Mouse (Mus musculus): Measurements from ENCODE around the gene Ceacam9. TPM values are rescaled to one million over a fixed set of nuclear protein-coding genes. Genes with fewer than 3 reads are reported as not detected.
"Not testable (repeated sequence)": the region's sequence is repeated elsewhere in the genome, so short reads cannot be mapped to it uniquely, and the experiment has no call there.

Ceacam9 gene
- total and polyA plus RNA-seq, 2 experiments from 2014 or later: 0.68 TPM; not detected in 1

- Histone ChIP-seq H3K9me3 (ENCODE audit: low read length) (no peaks in the 10 kb centered on the region), H3K4me1 (ENCODE audit: insufficient read depth, low read length) (no peaks in the 10 kb centered on the region), H3K36me3 (ENCODE audit: insufficient read depth, low read length) (no peaks in the 10 kb centered on the region), H3K9ac (replicated peaks; ENCODE audit: low read length) (no peak overlapping the region), H3K27me3 (ENCODE audit: insufficient read depth, low read length) (no peaks in the 10 kb centered on the region), H3K27ac (no peak overlapping the region), H3K4me3 (ENCODE audit: low read length) (no peak overlapping the region), H3K4me2 (ENCODE audit: low read depth, low read length) (no peak overlapping the region)
- no peak for DNase-seq (ENCODE audit: low spot score)
- WGBS: 55% methylated on average over 2 of the region's 2 CpGs
- peak; percentile 37 for TF ChIP-seq CTCF (IDR thresholded peaks at IDR 0.05; ENCODE audit: low read depth)
- no peak for ATAC-seq
Measured at GRCm38 (mm10) chr7:16699042-16699441, 22.7 kb upstream of the Ceacam9 start.

GRCm38 (mm10) chr7:16700583-16700982 is 21.1 kb upstream of the Ceacam9 start:
- no peaks in the 10 kb centered on the region for H3K36me3 ChIP-seq (ENCODE audit: insufficient read depth, low read length)

GRCm38 (mm10) chr7:16706385-16706784 is 15.3 kb upstream of the Ceacam9 start:
- Histone ChIP-seq H3K36me3 (ENCODE audit: insufficient read depth, low read length) (no peaks in the 10 kb centered on the region), H3K9me3 (ENCODE audit: low read length) (no peaks in the 10 kb centered on the region)

More at GRCm38 (mm10) chr7:16700583-16700982, 21.1 kb upstream of the Ceacam9 start:
- ATAC-seq (no peak), DNase-seq (ENCODE audit: low spot score) (no peak)
- Histone ChIP-seq H3K27ac (no peak overlapping the region), H3K4me1 (ENCODE audit: insufficient read depth, low read length) (no peaks in the 10 kb centered on the region), H3K27me3 (ENCODE audit: insufficient read depth, low read length) (no peaks in the 10 kb centered on the region), H3K4me3 (ENCODE audit: low read length) (no peak overlapping the region), H3K9me3 (ENCODE audit: low read length) (no peaks in the 10 kb centered on the region), H3K4me2 (ENCODE audit: low read depth, low read length) (no peak overlapping the region), H3K9ac (replicated peaks; ENCODE audit: low read length) (no peak overlapping the region)
- WGBS: 77% methylated on average over 5 of the region's 5 CpGs
- TF ChIP-seq CTCF (IDR thresholded peaks at IDR 0.05; ENCODE audit: low read depth): no peak

GRCm38 (mm10) chr7:16708244-16708643 is 13.5 kb upstream of the Ceacam9 start:
- no peaks in the 10 kb centered on the region for H3K4me1 ChIP-seq (ENCODE audit: insufficient read depth, low read length)
- WGBS: 38% methylated on average over 9 of the region's 9 CpGs

More at GRCm38 (mm10) chr7:16706385-16706784, 15.3 kb upstream of the Ceacam9 start:
- Histone ChIP-seq H3K9ac (replicated peaks; ENCODE audit: low read length) (no peak overlapping the region), H3K27me3 (ENCODE audit: insufficient read depth, low read length) (no peaks in the 10 kb centered on the region), H3K27ac (no peak overlapping the region), H3K4me1 (ENCODE audit: insufficient read depth, low read length) (no peaks in the 10 kb centered on the region), H3K4me3 (ENCODE audit: low read length) (no peak overlapping the region), H3K4me2 (ENCODE audit: low read depth, low read length) (no peak overlapping the region)
- 70% methylated on average over 9 of the region's 9 CpGs for WGBS
- ATAC-seq: no peak
- no peak for TF ChIP-seq CTCF (IDR thresholded peaks at IDR 0.05; ENCODE audit: low read depth)
- DNase-seq (ENCODE audit: low spot score): no peak

GRCm38 (mm10) chr7:16710604-16711003 is 11.1 kb upstream of the Ceacam9 start:
- Histone ChIP-seq H3K4me3 (ENCODE audit: low read length) (no peak overlapping the region), H3K4me1 (ENCODE audit: insufficient read depth, low read length) (no peaks in the 10 kb centered on the region), H3K9me3 (ENCODE audit: low read length) (no peaks in the 10 kb centered on the region), H3K4me2 (ENCODE audit: low read depth, low read length) (no peak overlapping the region), H3K9ac (replicated peaks; ENCODE audit: low read length) (no peak overlapping the region), H3K27ac (no peak overlapping the region), H3K27me3 (ENCODE audit: insufficient read depth, low read length) (no peaks in the 10 kb centered on the region), H3K36me3 (ENCODE audit: insufficient read depth, low read length) (no peaks in the 10 kb centered on the region)
- ATAC-seq (no peak), DNase-seq (ENCODE audit: low spot score) (no peak)
- 79% methylated on average over 5 of the region's 5 CpGs for WGBS
- TF ChIP-seq CTCF (IDR thresholded peaks at IDR 0.05; ENCODE audit: low read depth): peak; percentile 40

More at GRCm38 (mm10) chr7:16708244-16708643, 13.5 kb upstream of the Ceacam9 start:
- no peak overlapping the region for H3K4me2 ChIP-seq (ENCODE audit: low read depth, low read length)
- no peak overlapping the region for H3K4me3 ChIP-seq (ENCODE audit: low read length)
- H3K9me3 ChIP-seq (ENCODE audit: low read length): no peaks in the 10 kb centered on the region
- no peak for TF ChIP-seq CTCF (IDR thresholded peaks at IDR 0.05; ENCODE audit: low read depth)
- H3K27ac ChIP-seq: no peak overlapping the region
- no peak overlapping the region for H3K9ac ChIP-seq (replicated peaks; ENCODE audit: low read length)
- no peak for DNase-seq (ENCODE audit: low spot score)
- ATAC-seq: no peak
- no peaks in the 10 kb centered on the region for H3K36me3 ChIP-seq (ENCODE audit: insufficient read depth, low read length)
- H3K27me3 ChIP-seq (ENCODE audit: insufficient read depth, low read length): no peaks in the 10 kb centered on the region

GRCm38 (mm10) chr7:16712633-16713415 is 8.9 kb upstream of the Ceacam9 start:
- TF ChIP-seq CTCF (IDR thresholded peaks at IDR 0.05; ENCODE audit: low read depth): peak; percentile 35
- DNase-seq (ENCODE audit: low spot score) (no peak), ATAC-seq (no peak)
- Histone ChIP-seq H3K27ac (no peak overlapping the region), H3K4me2 (ENCODE audit: low read depth, low read length) (no peak overlapping the region), H3K4me1 (ENCODE audit: insufficient read depth, low read length) (no peaks in the 10 kb centered on the region), H3K36me3 (ENCODE audit: insufficient read depth, low read length) (no peaks in the 10 kb centered on the region), H3K9ac (replicated peaks; ENCODE audit: low read length) (no peak overlapping the region), H3K4me3 (ENCODE audit: low read length) (no peak overlapping the region), H3K9me3 (ENCODE audit: low read length) (no peaks in the 10 kb centered on the region), H3K27me3 (ENCODE audit: insufficient read depth, low read length) (no peaks in the 10 kb centered on the region)
- WGBS: 76% methylated on average over 13 of the region's 13 CpGs

- DNase-seq (ENCODE audit: low spot score); H3K27me3 ChIP-seq (ENCODE audit: insufficient read depth, low read length); H3K27ac ChIP-seq; H3K4me2 ChIP-seq (ENCODE audit: low read depth, low read length); H3K36me3 ChIP-seq (ENCODE audit: insufficient read depth, low read length); ATAC-seq; H3K9me3 ChIP-seq (ENCODE audit: low read length); H3K4me3 ChIP-seq (ENCODE audit: low read length); H3K9ac ChIP-seq (replicated peaks; ENCODE audit: low read length); H3K4me1 ChIP-seq (ENCODE audit: insufficient read depth, low read length): not testable (repeated sequence)
- WGBS: 37% methylated on average over 7 of the region's 8 CpGs
Measured at GRCm38 (mm10) chr7:16716456-16717152, 5.1 kb upstream of the Ceacam9 start.

GRCm38 (mm10) chr7:16722490-16722889 is 761 bp downstream of the Ceacam9 start:
- H3K27ac ChIP-seq; H3K4me1 ChIP-seq (ENCODE audit: insufficient read depth, low read length); H3K9me3 ChIP-seq (ENCODE audit: low read length); H3K27me3 ChIP-seq (ENCODE audit: insufficient read depth, low read length); DNase-seq (ENCODE audit: low spot score); H3K4me2 ChIP-seq (ENCODE audit: low read depth, low read length); ATAC-seq; H3K9ac ChIP-seq (replicated peaks; ENCODE audit: low read length); H3K4me3 ChIP-seq (ENCODE audit: low read length); H3K36me3 ChIP-seq (ENCODE audit: insufficient read depth, low read length): not testable (repeated sequence)
- 79% methylated on average over 3 of the region's 3 CpGs for WGBS

Measured in hindbrain, postnatal 0 days (tissue).